Mouse (Mus musculus): ENCODE measurements around the gene Krtcap3. TPM values are rescaled to one million over a fixed set of nuclear protein-coding genes. Genes with fewer than 3 reads are reported as not detected.
A peak's percentile ranks its signal among the peaks of the same experiment; 100 is the strongest.

Krtcap3 gene
- total and polyA plus RNA-seq, 2 experiments from 2014 or later = 1.2 to 3.4 TPM

GRCm38 (mm10) chr5:31242191-31242590 lies 9.3 kb upstream of the Krtcap3 start:
- 21% methylated on average over 10 of the region's 10 CpGs for WGBS
- peaks cover 31% of the 10 kb centered on the region for H3K36me3 ChIP-seq (ENCODE audit: insufficient read depth, low read length)
- DNase-seq (ENCODE audit: low spot score) (no peak), ATAC-seq (ENCODE audit: low FRiP score) (no peak)
- H3K9ac ChIP-seq (replicated peaks; ENCODE audit: low read length, poor library complexity, severe bottlenecking) = peak overlapping the region; percentile 97; the same call in 1 of the 2 replicates
- H3K9me3 ChIP-seq (ENCODE audit: low read length) = no peaks in the 10 kb centered on the region
- peak overlapping the region; percentile 93; the same call in 1 of the 2 replicates for H3K27ac ChIP-seq (ENCODE audit: low read depth, low read length)
- peak overlapping the region; percentile 59 for H3K4me2 ChIP-seq (ENCODE audit: low read depth, low read length, poor library complexity, severe bottlenecking)
- peak overlapping the region; percentile 93 for H3K4me3 ChIP-seq (ENCODE audit: low read depth, low read length)
- no peaks in the 10 kb centered on the region for H3K27me3 ChIP-seq (ENCODE audit: insufficient read depth, low read length)
- no peak for TF ChIP-seq CTCF (IDR thresholded peaks at IDR 0.05)
- 0 out of 2 replicates have a peak, but pooled peaks cover 5% of the 10 kb centered on the region for H3K4me1 ChIP-seq (ENCODE audit: insufficient read depth, low read length)

- Histone ChIP-seq H3K9ac (replicated peaks; ENCODE audit: low read length, poor library complexity, severe bottlenecking) (no peak overlapping the region), H3K9me3 (ENCODE audit: low read length) (no peaks in the 10 kb centered on the region), H3K27ac (ENCODE audit: low read depth, low read length) (no peak overlapping the region), H3K4me1 (ENCODE audit: insufficient read depth, low read length) (0 out of 2 replicates have a peak, but pooled peaks cover 4% of the 10 kb centered on the region), H3K4me3 (ENCODE audit: low read depth, low read length) (no peak overlapping the region), H3K27me3 (ENCODE audit: insufficient read depth, low read length) (no peaks in the 10 kb centered on the region), H3K4me2 (ENCODE audit: low read depth, low read length, poor library complexity, severe bottlenecking) (no peak overlapping the region), H3K36me3 (ENCODE audit: insufficient read depth, low read length) (peaks cover 66% of the 10 kb centered on the region)
- no peak for TF ChIP-seq CTCF (IDR thresholded peaks at IDR 0.05)
- ATAC-seq (ENCODE audit: low FRiP score) (0 out of 2 replicates have a peak, but pooled peaks have one; percentile 4), DNase-seq (ENCODE audit: low spot score) (peak; percentile 14)
- 65% methylated on average over 4 of the region's 4 CpGs for WGBS
These were observed 775 bp upstream of the Krtcap3 start for GRCm38 (mm10) chr5:31250716-31251115.

- WGBS = 69% methylated on average over 10 of the region's 10 CpGs
- Histone ChIP-seq H3K27me3 (ENCODE audit: insufficient read depth, low read length) (no peaks in the 10 kb centered on the region), H3K9ac (replicated peaks; ENCODE audit: low read length, poor library complexity, severe bottlenecking) (peak overlapping the region; percentile 39; the same call in 1 of the 2 replicates), H3K4me3 (ENCODE audit: low read depth, low read length) (no peak overlapping the region), H3K4me2 (ENCODE audit: low read depth, low read length, poor library complexity, severe bottlenecking) (no peak overlapping the region), H3K4me1 (ENCODE audit: insufficient read depth, low read length) (0 out of 2 replicates have a peak, but pooled peaks cover 4% of the 10 kb centered on the region), H3K27ac (ENCODE audit: low read depth, low read length) (no peak overlapping the region), H3K9me3 (ENCODE audit: low read length) (no peaks in the 10 kb centered on the region), H3K36me3 (ENCODE audit: insufficient read depth, low read length) (peaks cover 59% of the 10 kb centered on the region)
- no peak for DNase-seq (ENCODE audit: low spot score)
- ATAC-seq (ENCODE audit: low FRiP score) = no peak; the same call in 1 of the 2 replicates
- TF ChIP-seq CTCF (IDR thresholded peaks at IDR 0.05) = no peak
These were observed 660 bp downstream of the Krtcap3 start for GRCm38 (mm10) chr5:31252151-31252550.

- ATAC-seq (ENCODE audit: low FRiP score) (no peak), DNase-seq (ENCODE audit: low spot score) (no peak)
- Histone ChIP-seq H3K4me3 (ENCODE audit: low read depth, low read length) (no peak overlapping the region), H3K36me3 (ENCODE audit: insufficient read depth, low read length) (peaks cover 59% of the 10 kb centered on the region), H3K4me2 (ENCODE audit: low read depth, low read length, poor library complexity, severe bottlenecking) (no peak overlapping the region), H3K27ac (ENCODE audit: low read depth, low read length) (no peak overlapping the region), H3K9ac (replicated peaks; ENCODE audit: low read length, poor library complexity, severe bottlenecking) (no peak overlapping the region), H3K9me3 (ENCODE audit: low read length) (no peaks in the 10 kb centered on the region), H3K27me3 (ENCODE audit: insufficient read depth, low read length) (no peaks in the 10 kb centered on the region), H3K4me1 (ENCODE audit: insufficient read depth, low read length) (0 out of 2 replicates have a peak, but pooled peaks cover 4% of the 10 kb centered on the region)
- no peak for TF ChIP-seq CTCF (IDR thresholded peaks at IDR 0.05)
- WGBS = 85% methylated on average over 16 of the region's 16 CpGs
These were observed 1.5 kb downstream of the Krtcap3 start for GRCm38 (mm10) chr5:31252795-31253545.

- no peak for TF ChIP-seq CTCF (IDR thresholded peaks at IDR 0.05)
- WGBS = 93% methylated on average over 8 of the region's 8 CpGs
- H3K9me3 ChIP-seq (ENCODE audit: low read length) = no peaks in the 10 kb centered on the region
- H3K4me1 ChIP-seq (ENCODE audit: insufficient read depth, low read length) = 0 out of 2 replicates have a peak, but pooled peaks cover 4% of the 10 kb centered on the region
- no peak for DNase-seq (ENCODE audit: low spot score)
- no peak overlapping the region for H3K9ac ChIP-seq (replicated peaks; ENCODE audit: low read length, poor library complexity, severe bottlenecking)
- no peak overlapping the region for H3K4me3 ChIP-seq (ENCODE audit: low read depth, low read length)
- no peak overlapping the region for H3K4me2 ChIP-seq (ENCODE audit: low read depth, low read length, poor library complexity, severe bottlenecking)
- H3K27me3 ChIP-seq (ENCODE audit: insufficient read depth, low read length) = no peaks in the 10 kb centered on the region
- ATAC-seq (ENCODE audit: low FRiP score) = no peak
- H3K27ac ChIP-seq (ENCODE audit: low read depth, low read length) = no peak overlapping the region
- peaks cover 54% of the 10 kb centered on the region for H3K36me3 ChIP-seq (ENCODE audit: insufficient read depth, low read length)
These were observed 2.3 kb downstream of the Krtcap3 start for GRCm38 (mm10) chr5:31253806-31254205.

GRCm38 (mm10) chr5:31254452-31254851 lies 3.0 kb downstream of the Krtcap3 start:
- ATAC-seq (ENCODE audit: low FRiP score) (no peak), DNase-seq (ENCODE audit: low spot score) (no peak)
- no peaks in the 10 kb centered on the region for H3K27me3 ChIP-seq (ENCODE audit: insufficient read depth, low read length)
- TF ChIP-seq CTCF (IDR thresholded peaks at IDR 0.05) = no peak
- H3K9ac ChIP-seq (replicated peaks; ENCODE audit: low read length, poor library complexity, severe bottlenecking) = no peak overlapping the region
- no peaks in the 10 kb centered on the region for H3K9me3 ChIP-seq (ENCODE audit: low read length)
- H3K4me1 ChIP-seq (ENCODE audit: insufficient read depth, low read length) = 0 out of 2 replicates have a peak, but pooled peaks cover 4% of the 10 kb centered on the region
- WGBS = 85% methylated on average over 7 of the region's 7 CpGs
- H3K4me3 ChIP-seq (ENCODE audit: low read depth, low read length) = no peak overlapping the region
- H3K4me2 ChIP-seq (ENCODE audit: low read depth, low read length, poor library complexity, severe bottlenecking) = no peak overlapping the region
- peaks cover 50% of the 10 kb centered on the region for H3K36me3 ChIP-seq (ENCODE audit: insufficient read depth, low read length)
- H3K27ac ChIP-seq (ENCODE audit: low read depth, low read length) = no peak overlapping the region

All from midbrain, postnatal 0 days (tissue).